Mouse (Mus musculus) hindlimb bud, embryonic 11.5 days (tissue): ENCODE results near the gene Clybl.

ENCODE experiments used
- DNase-seq: peaks from one replicate; pipeline ENCODE4 v3.0.0-alpha.2; 2012; ENCODE audit warnings: low read depth, low spot score; ENCODE audit errors: extremely low spot score

The Clybl gene

DNA sequence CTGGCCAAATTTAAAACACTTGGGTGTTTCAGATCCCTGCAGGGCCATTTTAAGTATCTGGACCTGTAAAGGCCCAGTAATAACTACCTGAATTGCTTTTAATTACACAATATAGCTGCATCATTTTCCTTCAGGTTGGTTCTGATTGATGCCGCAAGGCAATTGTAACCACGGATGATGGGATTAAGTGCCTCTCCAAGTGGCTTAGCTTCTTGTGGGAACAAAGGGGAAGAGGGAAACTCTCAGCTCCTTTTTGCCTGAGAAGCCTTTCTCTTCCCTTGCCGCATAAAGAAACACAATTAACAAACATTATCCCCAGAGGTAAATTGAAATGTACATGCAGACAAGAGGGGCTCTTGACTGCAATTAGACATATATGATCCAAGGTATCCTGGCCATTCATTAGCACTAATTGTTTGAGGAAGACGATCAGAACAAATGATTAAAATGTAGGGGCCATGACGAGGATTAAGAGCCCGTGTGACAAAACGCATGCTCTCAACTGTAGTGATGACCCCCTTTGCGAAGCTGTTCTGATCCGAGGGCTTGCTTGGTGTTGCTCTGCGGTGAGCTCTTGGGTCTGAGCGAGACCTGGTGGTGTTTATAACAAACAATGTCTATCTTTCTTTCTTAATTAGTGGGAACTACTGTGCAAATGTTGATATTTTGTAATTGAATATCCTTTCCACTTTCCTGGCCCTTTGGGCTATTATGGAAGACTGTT lies 116.0 kb downstream of the Clybl start:
- no peak for DNase-seq

DNA sequence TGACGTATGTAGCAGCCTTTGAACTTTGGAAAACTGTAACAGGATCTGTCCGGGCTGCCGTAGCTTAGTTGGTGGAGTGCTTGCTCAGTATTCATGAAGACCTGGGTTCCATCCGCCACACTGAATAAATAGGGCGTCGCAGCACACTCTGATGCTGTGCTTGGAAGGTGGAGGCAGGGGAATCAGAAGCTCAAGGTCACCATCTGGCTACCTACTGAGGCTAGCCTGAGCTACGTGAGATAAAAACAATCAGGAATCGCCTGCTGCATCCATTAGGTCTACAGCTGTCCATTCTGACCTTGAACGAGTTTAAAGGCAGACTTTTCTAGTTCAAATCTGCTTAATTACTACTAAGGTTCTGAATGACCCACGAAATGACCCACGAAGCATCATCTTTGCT lies 118.8 kb downstream of the Clybl start:
- DNase-seq, result no peak

DNA sequence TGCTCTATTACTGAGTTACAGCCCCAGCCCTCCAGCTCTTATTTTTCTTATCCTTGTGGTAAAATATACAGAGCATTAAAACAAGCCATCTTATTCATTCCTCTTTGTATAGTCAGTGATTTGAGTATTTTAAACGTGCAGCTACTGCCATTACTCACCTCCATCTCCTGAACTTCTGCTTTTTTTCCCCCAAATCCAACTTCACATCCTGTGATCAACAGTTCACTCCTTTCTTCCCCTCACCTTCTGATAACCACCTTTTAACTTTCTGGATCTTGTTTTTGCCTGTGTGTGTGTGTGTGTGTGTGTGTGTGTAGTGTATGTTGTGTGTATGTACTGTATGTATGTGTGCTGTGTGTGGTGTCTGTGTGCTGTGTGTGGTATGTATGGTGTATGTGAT lies 122.3 kb downstream of the Clybl start:
- DNase-seq, result no peak

DNA sequence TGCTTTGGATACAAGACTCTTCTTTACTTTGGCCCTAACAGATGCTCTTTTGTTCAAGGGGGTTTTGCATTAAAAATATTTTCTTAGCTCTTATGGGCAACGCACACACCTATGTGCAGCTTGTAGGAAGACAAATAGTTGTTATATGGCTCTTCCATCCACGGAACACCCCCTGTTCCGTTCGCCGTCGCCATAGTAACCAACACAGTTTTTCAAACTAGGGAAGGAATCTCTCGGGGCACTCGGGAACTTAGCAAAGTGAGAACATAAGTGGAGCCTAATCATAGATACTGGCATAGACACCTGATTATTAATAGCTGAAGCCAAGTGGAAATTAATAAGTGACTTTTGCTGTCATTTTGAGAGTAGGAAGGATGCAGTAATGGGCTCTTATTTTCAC lies 123.6 kb downstream of the Clybl start:
- DNase-seq, result no peak

DNA sequence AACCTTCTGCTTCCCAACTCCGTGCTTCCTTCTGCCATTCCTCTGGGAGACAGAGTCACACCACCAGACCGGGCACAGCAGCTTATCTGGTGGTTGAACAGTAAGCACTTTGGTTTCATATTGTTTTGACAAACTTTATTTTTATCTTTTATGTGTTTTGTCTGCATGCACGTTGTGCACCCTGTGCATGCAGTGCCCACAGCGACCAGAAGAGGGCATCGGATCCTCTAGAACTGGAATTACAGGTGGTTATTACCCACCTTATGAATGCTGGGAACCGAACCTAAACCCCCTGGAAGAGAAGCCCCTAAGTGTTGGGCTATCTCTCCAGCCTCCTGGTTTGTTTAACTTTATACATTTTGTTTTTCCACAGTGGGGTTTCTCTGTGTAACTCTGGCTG lies 130.9 kb downstream of the Clybl start:
- no peak for DNase-seq

DNA sequence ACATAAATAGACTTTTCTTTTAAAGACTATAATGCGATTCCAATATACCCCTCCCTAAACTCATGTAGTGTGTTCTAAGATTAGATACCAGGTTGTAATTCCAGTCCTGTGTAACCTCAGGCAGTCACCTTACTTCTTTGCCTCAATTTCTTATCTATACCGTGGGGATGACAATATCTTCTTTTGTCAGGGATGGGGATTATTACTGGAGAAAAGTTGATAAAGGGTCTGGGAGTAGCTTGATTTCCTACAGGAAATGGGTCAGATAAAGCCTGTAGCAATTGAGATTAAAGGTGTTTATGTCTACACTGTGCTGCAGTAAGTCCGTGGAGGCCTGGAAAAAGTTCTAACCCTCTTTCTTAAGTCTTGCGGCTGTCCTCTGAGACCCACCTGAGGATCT lies 131.8 kb downstream of the Clybl start:
- DNase-seq, result no peak

DNA sequence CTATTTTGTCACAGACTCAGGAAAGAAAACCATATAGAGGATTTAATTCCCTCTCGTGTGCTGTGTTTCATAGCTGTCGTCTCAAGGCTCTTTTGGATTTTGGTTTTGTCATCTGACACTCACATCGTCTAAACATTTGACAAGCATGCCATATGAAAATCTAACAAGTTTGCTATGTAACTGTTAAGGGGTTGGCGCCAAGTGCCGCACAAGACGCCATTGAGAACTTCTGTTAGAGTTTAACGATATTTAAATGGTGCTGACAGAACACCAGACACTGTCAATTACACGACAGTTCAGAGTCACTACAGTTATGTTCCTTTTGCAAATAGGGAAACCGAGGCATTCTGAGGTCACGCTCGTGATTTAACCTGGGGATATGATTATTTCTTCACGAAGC lies 134.2 kb downstream of the Clybl start:
- no peak for DNase-seq

DNA sequence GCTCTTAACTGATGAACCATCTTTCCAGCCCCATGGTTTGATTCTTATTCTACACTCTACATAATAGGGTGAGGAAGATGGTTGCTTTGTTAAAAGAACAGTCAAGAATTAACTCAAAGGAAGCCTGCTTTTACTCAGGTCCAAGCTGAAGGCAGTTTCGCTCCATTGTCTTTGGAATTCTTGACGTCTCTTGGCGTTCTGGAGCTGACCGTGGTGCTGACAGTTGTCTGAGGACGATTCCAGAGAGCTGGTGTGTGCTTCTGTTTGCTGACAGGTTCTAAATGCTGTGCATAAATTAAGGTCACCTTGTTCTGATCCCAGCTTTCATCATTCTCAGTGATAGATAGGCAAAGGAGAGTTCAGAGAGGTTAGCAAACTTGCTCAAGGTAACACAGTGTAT lies 140.6 kb downstream of the Clybl start:
- peak; percentile 28 for DNase-seq

DNA sequence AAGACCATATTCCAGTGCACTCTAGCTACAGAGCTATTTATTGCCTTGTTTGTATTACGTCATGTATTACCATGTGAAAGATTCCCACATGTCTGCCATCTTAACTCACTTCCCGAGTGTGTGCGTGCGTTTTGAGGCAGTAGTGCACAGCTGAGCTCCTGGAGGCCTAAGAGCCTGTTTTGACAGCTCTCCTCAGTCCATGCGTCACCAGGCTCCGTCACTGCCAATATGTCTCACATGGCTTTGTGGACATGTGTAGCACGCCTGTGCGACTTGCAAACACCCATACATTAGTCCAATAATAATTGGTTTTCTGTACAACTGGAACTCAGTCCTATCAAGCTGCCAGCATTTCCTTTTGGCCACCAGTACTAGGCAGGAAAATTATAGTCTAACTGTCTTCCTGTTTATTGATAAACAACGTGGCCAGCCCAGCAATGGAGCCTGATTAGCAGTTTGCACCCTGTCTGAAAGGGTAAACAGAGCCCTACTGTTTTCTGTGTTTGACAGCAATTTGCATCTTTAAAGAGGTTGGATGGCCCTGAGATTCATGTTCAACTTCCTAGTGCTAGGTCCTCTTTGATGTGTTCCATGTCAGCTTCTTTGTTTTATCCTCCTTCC lies 142.4 kb downstream of the Clybl start:
- no peak for DNase-seq

DNA sequence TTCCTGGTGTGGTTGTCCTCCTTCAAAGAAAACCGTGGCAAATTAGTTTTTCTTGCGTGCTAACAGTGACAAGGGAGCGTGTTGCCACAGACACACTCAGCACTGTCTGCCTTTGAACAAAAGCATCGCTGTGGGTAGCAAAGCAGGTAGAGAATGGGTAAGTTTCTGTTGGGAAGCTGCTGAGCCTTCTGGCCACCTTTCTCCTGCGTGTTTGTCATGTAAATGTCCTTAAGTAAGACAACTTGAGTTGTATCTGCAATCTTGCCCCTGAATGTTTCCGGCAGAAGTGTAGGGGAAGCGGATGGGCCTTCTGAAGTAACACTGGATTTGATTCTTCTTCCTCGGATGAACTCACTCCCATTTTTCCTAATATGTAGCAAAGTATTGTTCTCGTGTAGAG lies 148.6 kb downstream of the Clybl start:
- no peak for DNase-seq

DNA sequence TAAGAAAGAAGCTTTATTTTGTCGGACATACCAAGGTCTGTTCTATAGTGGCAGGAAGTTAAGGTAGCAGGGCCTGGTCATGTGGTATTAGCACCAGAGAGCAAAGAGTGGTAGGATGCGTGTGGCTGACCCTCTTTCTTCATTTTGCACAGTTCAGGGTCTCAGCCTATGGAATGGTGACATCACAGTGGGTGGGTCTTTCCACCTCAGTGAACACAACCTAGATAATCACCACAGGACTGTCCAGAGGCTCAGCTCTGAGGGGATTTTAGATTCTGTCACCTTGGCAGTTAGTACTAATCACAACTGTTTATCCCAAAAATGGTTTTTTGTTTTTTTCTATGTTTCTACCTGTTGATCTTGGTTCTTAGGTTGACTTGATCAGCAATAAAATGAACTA lies 149.2 kb downstream of the Clybl start:
- no peak for DNase-seq

DNA sequence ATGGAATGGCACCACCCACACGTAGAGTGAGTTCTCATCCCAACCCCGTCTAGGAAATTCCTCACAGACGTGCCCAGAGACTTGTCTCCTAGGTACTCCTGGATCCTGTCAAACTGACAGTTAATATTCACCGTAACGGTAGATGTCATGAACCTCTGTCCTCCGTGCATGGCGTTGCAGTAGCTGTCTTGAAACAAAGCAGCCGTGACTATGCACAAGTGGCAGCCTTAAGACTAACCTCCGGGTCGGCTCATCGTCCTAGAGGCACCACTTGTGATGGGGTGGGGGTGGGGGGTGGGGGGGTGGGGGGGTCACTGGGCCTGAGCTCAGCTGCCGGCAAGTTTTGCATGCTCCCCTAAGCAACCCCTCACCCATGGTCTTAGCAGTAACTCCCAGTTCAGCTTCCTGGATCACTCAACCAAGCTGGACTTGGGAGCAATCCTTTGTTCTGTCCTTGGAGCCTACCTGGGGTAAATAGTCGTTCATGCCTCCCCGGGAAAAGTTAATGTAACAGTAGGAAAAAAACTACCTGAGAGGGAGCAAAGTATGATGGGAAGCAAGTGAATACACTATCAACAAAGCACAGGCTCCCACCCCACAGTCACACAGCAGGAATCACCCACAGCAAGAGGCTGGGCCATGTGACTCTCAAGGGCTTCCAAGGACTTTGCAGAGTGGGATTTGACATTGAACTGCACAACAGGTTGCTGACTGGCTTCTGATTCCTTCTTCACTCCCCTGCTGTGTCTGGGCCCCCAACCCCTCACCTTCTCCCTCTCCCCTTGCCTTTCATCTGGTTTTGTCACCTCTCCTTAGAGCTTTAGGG lies 150.3 kb downstream of the Clybl start:
- no peak for DNase-seq

DNA sequence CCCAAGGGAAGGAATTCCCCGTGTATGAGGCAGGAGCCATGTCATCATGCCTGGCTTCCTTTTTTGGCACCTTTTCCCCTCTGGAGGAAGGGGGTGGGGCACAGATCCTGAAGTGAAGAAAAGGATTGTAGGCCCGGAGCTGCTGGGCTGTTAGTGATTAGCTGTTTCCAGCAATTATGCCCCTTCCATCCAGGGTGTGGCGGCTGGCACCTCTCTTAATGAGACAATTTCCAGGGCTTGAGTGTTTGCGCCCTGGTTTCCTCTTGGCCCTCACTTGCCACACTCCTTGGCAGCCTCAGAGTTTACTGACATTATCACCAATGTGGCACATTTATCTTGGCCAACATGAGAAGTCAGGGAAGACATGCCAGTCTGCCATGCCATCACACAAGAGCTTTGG lies 155.5 kb downstream of the Clybl start:
- DNase-seq, result no peak

DNA sequence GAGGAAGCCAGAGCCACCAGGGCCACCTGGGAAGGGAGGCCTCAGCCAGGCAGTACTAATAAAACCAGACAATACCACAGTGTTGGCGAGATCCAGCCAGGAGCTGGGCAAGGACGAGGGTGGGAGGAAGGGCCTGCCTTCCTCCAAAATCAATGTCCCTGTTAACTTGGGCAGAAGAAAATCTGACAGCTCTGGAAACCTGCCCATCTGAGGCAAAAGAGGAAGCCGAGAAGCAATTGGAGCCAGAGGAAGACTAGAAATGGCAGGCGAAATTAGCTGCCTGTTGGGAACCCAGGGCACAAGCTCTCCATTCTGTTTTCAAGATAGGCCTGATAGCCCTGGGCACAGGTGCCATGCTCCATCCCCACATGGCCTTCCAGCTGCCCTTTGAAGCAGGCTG lies 157.3 kb downstream of the Clybl start:
- no peak for DNase-seq

DNA sequence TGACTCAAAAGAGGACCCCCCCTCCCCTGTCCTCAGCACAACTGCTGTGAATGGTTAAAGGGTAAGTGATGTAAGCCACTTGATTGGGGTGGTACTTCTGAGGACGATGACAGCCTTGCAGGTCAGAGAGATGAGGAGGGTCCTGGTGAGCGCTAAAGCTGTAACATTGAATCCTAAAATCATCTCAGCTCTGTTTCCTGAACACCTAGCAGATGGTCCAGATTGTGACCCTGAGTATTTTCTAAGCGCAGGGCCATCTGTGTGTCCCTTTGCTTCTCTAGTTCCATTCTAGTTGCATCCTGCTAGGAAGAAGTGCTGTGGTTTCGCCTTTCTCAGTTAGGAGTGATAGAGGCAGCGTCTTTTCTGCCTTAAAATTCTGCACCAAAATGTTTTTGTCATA lies 158.6 kb downstream of the Clybl start:
- no peak for DNase-seq

DNA sequence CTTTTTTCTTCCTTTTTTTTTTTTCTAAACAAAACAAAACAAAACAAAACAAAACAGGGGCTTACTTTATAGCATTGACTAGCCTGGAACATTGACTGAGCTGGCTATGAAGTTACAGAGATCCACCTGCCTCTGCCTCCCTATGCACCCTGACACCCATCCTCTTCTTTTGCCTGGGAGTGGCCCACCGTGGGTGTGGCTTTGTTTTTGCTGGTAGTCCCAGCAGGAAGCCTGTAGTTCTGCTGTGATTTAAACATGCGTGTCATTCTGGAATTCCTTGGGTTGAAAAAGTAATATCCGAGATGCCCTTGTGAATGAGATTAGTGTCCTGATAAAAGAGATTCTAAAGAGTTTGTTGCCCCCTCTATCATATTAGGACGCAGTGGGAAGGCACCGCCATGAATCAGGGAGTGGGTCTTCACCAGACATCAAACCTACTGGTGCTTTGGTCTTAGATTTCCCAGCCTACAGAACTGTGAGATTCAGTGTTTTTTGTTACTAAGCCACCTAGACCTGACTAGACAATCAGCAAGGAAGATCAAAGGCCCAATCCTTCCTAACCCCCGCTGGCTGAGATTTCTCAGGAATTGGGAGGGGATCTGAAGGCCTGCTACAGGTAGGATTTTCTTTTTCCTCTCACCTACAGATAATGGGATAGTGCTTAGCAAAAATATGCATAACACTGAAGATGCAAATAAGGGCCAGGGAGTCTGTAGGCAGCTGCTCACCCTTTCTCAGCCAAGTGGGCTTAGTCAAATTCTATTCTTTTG lies 160.3 kb downstream of the Clybl start:
- DNase-seq, result no peak

DNA sequence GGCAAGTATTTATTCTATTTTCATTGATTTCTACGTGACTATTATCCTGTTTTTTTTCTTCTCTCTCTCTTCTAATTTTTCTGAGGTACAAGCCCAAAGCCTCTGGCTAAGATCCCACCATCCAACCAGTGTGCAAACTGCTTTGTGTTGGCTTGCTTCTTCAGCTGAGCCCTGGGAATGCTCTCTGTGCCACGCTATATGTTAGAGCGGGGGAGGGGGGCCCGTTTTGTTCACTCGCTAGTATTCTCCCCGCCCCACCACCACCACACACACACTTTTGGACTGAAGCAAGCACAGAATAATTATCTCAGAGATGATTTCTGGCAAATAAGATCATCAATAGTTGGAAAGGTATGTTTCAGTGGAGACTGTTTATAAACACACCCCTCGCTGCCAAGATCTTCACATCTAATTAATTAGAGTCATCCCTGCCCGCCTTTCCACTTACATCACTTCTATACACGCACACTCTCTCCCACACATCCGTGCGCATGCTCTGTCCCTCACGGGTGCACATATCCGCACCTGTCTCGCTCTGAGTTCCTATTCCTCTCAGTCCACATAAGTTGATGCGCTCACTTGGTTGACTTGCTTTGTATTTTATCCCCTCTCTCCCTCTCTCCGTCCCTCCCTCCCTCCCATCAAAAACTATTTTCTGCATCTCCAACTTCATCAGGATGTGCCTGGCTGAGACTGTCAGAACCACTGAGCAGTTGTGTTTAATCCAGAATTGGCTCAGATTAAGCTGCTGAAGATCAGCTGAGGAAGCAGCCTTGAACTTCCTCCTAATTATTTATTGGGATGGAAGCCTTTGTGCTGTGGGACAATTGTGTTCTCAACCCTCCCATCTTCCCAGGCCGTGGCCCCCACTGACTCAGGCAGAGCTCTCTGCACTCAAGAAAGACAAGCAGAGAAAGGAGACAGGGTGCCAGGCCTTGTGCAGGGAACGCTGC lies 163.0 kb downstream of the Clybl start:
- no peak for DNase-seq

DNA sequence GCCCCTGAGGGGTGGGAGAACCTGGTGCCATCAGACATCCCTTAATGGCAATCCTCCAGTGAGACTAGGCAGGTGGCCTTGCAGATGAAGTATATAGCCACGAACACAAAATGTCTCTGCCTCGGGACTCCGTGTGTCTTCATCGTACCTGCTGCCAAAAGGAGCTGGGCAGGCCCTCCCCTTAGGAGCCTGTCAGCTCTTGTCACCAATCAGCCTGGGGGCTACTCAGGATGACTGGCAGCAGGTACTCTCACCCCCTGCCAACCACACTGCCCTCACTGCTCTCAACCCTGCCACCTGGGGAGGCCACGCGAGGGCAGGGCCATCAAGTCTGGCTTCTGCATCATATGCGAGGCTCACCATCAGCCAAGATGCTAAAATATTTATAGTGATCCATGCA lies 166.6 kb downstream of the Clybl start:
- no peak for DNase-seq

DNA sequence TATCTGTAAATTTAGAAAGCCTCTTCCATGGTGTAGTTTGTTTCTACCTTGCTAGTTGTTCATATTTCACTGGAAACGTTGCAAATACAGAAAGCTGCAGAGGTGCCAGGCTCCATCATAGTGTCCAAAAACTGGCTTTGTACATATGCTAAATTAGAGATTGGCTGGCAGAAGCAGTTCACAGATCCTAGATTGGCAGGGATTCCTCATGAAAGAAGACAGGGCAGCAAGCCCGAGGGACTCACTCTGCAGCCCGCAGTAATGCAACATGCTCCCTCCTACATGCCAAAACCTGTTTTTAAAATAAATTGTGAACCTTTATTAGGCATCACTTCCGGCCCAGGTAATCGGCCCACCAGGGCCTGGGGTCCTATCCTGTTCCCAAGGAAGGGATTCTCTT lies 167.8 kb downstream of the Clybl start:
- DNase-seq, result no peak

DNA sequence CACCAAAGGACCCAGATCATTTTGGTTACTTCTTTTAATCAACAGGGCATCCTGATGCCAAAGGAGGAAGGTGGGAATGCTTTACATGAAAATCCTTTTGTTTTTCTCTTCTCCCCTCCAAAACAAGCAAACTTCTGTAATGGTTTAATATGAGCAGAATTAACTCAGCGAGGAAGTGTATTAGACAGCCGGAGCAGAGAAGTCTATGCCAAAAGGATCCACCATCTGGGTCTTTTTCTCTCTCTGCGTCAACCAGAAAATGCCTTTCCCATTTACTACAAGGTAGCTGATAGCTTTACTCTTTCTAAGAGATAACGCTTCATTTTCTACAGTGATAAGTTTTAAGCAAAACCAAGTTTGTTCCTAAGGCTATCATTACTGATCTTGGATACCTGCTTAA lies 168.3 kb downstream of the Clybl start:
- DNase-seq, result no peak
